Comparison of ENCODE assay signal across 11 mouse cellular contexts in genomic region chr6:94683701-94684100, GRCm38 (mm10). TPM values are rescaled to one million over a fixed set of nuclear protein-coding genes. Genes with fewer than 3 reads are reported as not detected.
DNase-seq lines count a peak whose midpoint lies in the region; ATAC-seq and TF ChIP-seq lines count a peak whose summit lies in the region.
"Had no signal": no experiment of that assay in that cellular context is flagged by ENCODE, and none has a peak within 500 bp of the region (broad histone marks: within the 10 kb centered on the region; RNA-seq: fewer than 3 reads in every experiment).

No protein-coding gene starts in this region.

- peaks cover 37% of the 10 kb centered on the region for H3K4me1 ChIP-seq in hindbrain, embryonic 14.5 days (replicated peaks; ENCODE audit: control insufficient read depth, insufficient read depth, low read length)
- H3K4me1 ChIP-seq in hindbrain, embryonic 12.5 days: peaks cover 52% of the 10 kb centered on the region
- peaks cover 0 to 25% of the 10 kb centered on the region in 2 experiments; a peak in 2 of 4 replicates for H3K4me1 ChIP-seq in CH12.LX (ENCODE audit: control insufficient read depth in 1 of 2, insufficient read depth in 2 of 2)
- H3K4me1 ChIP-seq in embryonic facial prominence, embryonic 15.5 days: peaks cover 72% of the 10 kb centered on the region
- H3K4me1 ChIP-seq in stomach, embryonic 14.5 days (ENCODE audit: control insufficient read depth, insufficient read depth, low read length): peaks cover 81% of the 10 kb centered on the region

- no peaks in the 10 kb centered on the region for H3K36me3 ChIP-seq in hindbrain, embryonic 14.5 days (replicated peaks; ENCODE audit: control insufficient read depth, insufficient read depth)
- H3K36me3 ChIP-seq in hindbrain, embryonic 12.5 days: no peaks in the 10 kb centered on the region
- H3K36me3 ChIP-seq in CH12.LX (replicated peaks in 1 of 2; ENCODE audit: control insufficient read depth in 1 of 2, insufficient read depth in 1 of 2, low read length in 1 of 2): no peaks in the 10 kb centered on the region
- H3K36me3 ChIP-seq in embryonic facial prominence, embryonic 15.5 days: no peaks in the 10 kb centered on the region
- no peaks in the 10 kb centered on the region for H3K36me3 ChIP-seq in stomach, embryonic 14.5 days (ENCODE audit: control insufficient read depth, insufficient read depth, low read length)
- H3K36me3 ChIP-seq: lung, embryonic 15.5 days had no signal

- TF ChIP-seq EP300 in CH12.LX (IDR thresholded peaks at IDR 0.05; ENCODE audit: low read length): no peak

- H3K4me2 ChIP-seq in hindbrain, embryonic 14.5 days (replicated peaks): no peak overlapping the region; the same call in 1 of the 2 replicates
- no peak overlapping the region for H3K4me2 ChIP-seq in hindbrain, embryonic 12.5 days (replicated peaks)
- H3K4me2 ChIP-seq in CH12.LX (ENCODE audit: insufficient read depth, low read depth, poor library complexity, severe bottlenecking): no peak overlapping the region
- H3K4me2 ChIP-seq in embryonic facial prominence, embryonic 15.5 days (replicated peaks): no peak overlapping the region
- peak overlapping the region; percentile 26; the same call in 1 of the 2 replicates for H3K4me2 ChIP-seq in stomach, embryonic 14.5 days (replicated peaks; ENCODE audit: low read depth, low read length)
- H3K4me2 ChIP-seq: lung, embryonic 15.5 days had no signal

- no peak for TF ChIP-seq CTCF in CH12.LX (conservative IDR thresholded peaks at IDR 0.05 in 1 of 2, IDR thresholded peaks at IDR 0.05 in 1 of 2; ENCODE audit: low read depth in 2 of 2, low read length in 2 of 2)

- TF ChIP-seq RAD21 in CH12.LX (IDR thresholded peaks at IDR 0.05; ENCODE audit: low read depth, low read length): no peak

- no peak for DNase-seq in hindbrain, embryonic 14.5 days (ENCODE audit: low spot score)
- DNase-seq in CH12.LX (ENCODE audit: extremely low read depth): peak; percentile 50
- no peak for DNase-seq in lung, postnatal 10 days
- no peak for DNase-seq in gastrocnemius, postnatal 10 days
- DNase-seq: adrenal gland, postnatal 14 days; cerebellum, postnatal 14 days had no signal

- WGBS in hindbrain, embryonic 14.5 days: 74% methylated on average over 3 of the region's 3 CpGs
- 70% methylated on average over 3 of the region's 3 CpGs for WGBS in hindbrain, embryonic 12.5 days
- 45% methylated on average over 3 of the region's 3 CpGs for WGBS in embryonic facial prominence, embryonic 15.5 days
- WGBS in stomach, embryonic 14.5 days: 67% methylated on average over 3 of the region's 3 CpGs

- no peak for TF ChIP-seq POLR2A in CH12.LX (IDR thresholded peaks at IDR 0.05; ENCODE audit: low read depth, low read length)

- H3K9ac ChIP-seq in hindbrain, embryonic 14.5 days: no peak overlapping the region
- no peak overlapping the region for H3K9ac ChIP-seq in hindbrain, embryonic 12.5 days
- H3K9ac ChIP-seq in CH12.LX (ENCODE audit: insufficient read depth, low read depth): no peak overlapping the region
- H3K9ac ChIP-seq in embryonic facial prominence, embryonic 15.5 days: no peak overlapping the region
- no peak overlapping the region for H3K9ac ChIP-seq in stomach, embryonic 14.5 days (replicated peaks; ENCODE audit: low read depth, low read length)
- H3K9ac ChIP-seq: lung, embryonic 15.5 days had no signal

- in situ Hi-C loops in CH12.LX (cut with MboI; ENCODE audit: low pct_ligation_motif_present, low pct_unique_long_range_greater_than_20kb, low sequenced_read_pairs): no loop called here

- dilution Hi-C loops in CH12.LX (cut with MboI; ENCODE audit: extremely low pct_ligation_motif_present, extremely low pct_unique_long_range_greater_than_20kb, low sequenced_read_pairs): no loop called here

- no peak for ATAC-seq in hindbrain, embryonic 14.5 days (ENCODE audit: low FRiP score)
- ATAC-seq in hindbrain, embryonic 12.5 days (ENCODE audit: low FRiP score): no peak
- ATAC-seq in embryonic facial prominence, embryonic 15.5 days (ENCODE audit: insufficient number of reproducible peaks, low FRiP score, low TSS enrichment, low read depth): no peak
- no peak for ATAC-seq in stomach, embryonic 14.5 days (ENCODE audit: insufficient number of reproducible peaks, insufficient read depth, low FRiP score, low read depth)
- ATAC-seq: midbrain, embryonic 16.5 days had no signal

- no peaks in the 10 kb centered on the region for H3K9me3 ChIP-seq in hindbrain, embryonic 14.5 days (ENCODE audit: control insufficient read depth, low read length)
- no peaks in the 10 kb centered on the region for H3K9me3 ChIP-seq in hindbrain, embryonic 12.5 days (replicated peaks)
- no peaks in the 10 kb centered on the region for H3K9me3 ChIP-seq in CH12.LX (replicated peaks; ENCODE audit: low read length)
- H3K9me3 ChIP-seq in embryonic facial prominence, embryonic 15.5 days (replicated peaks): no peaks in the 10 kb centered on the region
- no peaks in the 10 kb centered on the region for H3K9me3 ChIP-seq in stomach, embryonic 14.5 days (ENCODE audit: control insufficient read depth, low read depth, low read length)
- H3K9me3 ChIP-seq: lung, embryonic 15.5 days had no signal

- no peaks in the 10 kb centered on the region for H3K79me2 ChIP-seq in CH12.LX (replicated peaks; ENCODE audit: control insufficient read depth, extremely low read depth, insufficient read depth, poor library complexity, severe bottlenecking)

- no peaks in the 10 kb centered on the region for H3K27me3 ChIP-seq in hindbrain, embryonic 14.5 days (ENCODE audit: control insufficient read depth, insufficient read depth, low read length)
- H3K27me3 ChIP-seq in hindbrain, embryonic 12.5 days: no peaks in the 10 kb centered on the region
- no peaks in the 10 kb centered on the region for H3K27me3 ChIP-seq in CH12.LX (replicated peaks)
- H3K27me3 ChIP-seq in embryonic facial prominence, embryonic 15.5 days: no peaks in the 10 kb centered on the region
- H3K27me3 ChIP-seq in stomach, embryonic 14.5 days (ENCODE audit: control insufficient read depth, insufficient read depth, low read length): no peaks in the 10 kb centered on the region
- H3K27me3 ChIP-seq: lung, embryonic 15.5 days had no signal

- peak overlapping the region; percentile 26; the same call in 1 of the 2 replicates for H3K27ac ChIP-seq in hindbrain, embryonic 14.5 days
- H3K27ac ChIP-seq in hindbrain, embryonic 12.5 days: no peak overlapping the region
- H3K27ac ChIP-seq in CH12.LX (ENCODE audit: insufficient read depth, low read depth): no peak overlapping the region
- 0 out of 2 replicates have a peak overlapping the region, but pooled peaks have one; percentile 5 for H3K27ac ChIP-seq in embryonic facial prominence, embryonic 15.5 days (replicated peaks)
- peak overlapping the region; percentile 52; the same call in 1 of the 2 replicates for H3K27ac ChIP-seq in stomach, embryonic 14.5 days (ENCODE audit: low read length)
- H3K27ac ChIP-seq: lung, embryonic 15.5 days had no signal

- H3K4me3 ChIP-seq in hindbrain, embryonic 14.5 days (replicated peaks; ENCODE audit: low read length): no peak overlapping the region
- H3K4me3 ChIP-seq in hindbrain, embryonic 12.5 days: no peak overlapping the region
- H3K4me3 ChIP-seq in CH12.LX (replicated peaks in 1 of 3; ENCODE audit: low read depth in 2 of 3, low read length in 2 of 3, poor library complexity in 1 of 3): no peak overlapping the region
- H3K4me3 ChIP-seq in embryonic facial prominence, embryonic 15.5 days (replicated peaks): no peak overlapping the region
- no peak overlapping the region for H3K4me3 ChIP-seq in stomach, embryonic 14.5 days (ENCODE audit: low read depth, low read length)
- H3K4me3 ChIP-seq: lung, embryonic 15.5 days had no signal

TF ChIP-seq in CH12.LX, 34 proteins besides CTCF, POLR2A, EP300 and RAD21:
- TF ChIP-seq MEF2A (IDR thresholded peaks at IDR 0.05; ENCODE audit: borderline replicate concordance, low read depth, low read length) (no peak), UBTF (IDR thresholded peaks at IDR 0.05; ENCODE audit: low read depth, low read length) (no peak), GABPA (IDR thresholded peaks at IDR 0.05; ENCODE audit: insufficient replicate concordance, low read depth, low read length) (no peak), CHD2 (IDR thresholded peaks at IDR 0.05; ENCODE audit: low read length) (no peak), CHD1 (IDR thresholded peaks at IDR 0.05; ENCODE audit: low read depth, low read length) (no peak), PAX5 (IDR thresholded peaks at IDR 0.05; ENCODE audit: low read length) (no peak), POLR2AphosphoS2 (IDR thresholded peaks at IDR 0.05; ENCODE audit: low read depth, low read length) (no peak), MAX (IDR thresholded peaks at IDR 0.05; ENCODE audit: low read length) (no peak), ETS1 (conservative IDR thresholded peaks at IDR 0.05; ENCODE audit: low read depth, low read length) (no peak; the same call in 1 of the 2 replicates), E2F4 (IDR thresholded peaks at IDR 0.05; ENCODE audit: insufficient replicate concordance, low read depth, low read length) (no peak), SMC3 (IDR thresholded peaks at IDR 0.05; ENCODE audit: low read depth, low read length) (no peak), ZC3H11A (IDR thresholded peaks at IDR 0.05; ENCODE audit: low read depth, low read length) (no peak), MYC (IDR thresholded peaks at IDR 0.05; ENCODE audit: low read depth, low read length) (no peak), NRF1 (IDR thresholded peaks at IDR 0.05; ENCODE audit: low read depth, low read length) (no peak), ZKSCAN1 (IDR thresholded peaks at IDR 0.05; ENCODE audit: borderline replicate concordance, low read depth, low read length) (no peak), ZMIZ1 (IDR thresholded peaks at IDR 0.05; ENCODE audit: low read depth, low read length) (no peak), JUN (IDR thresholded peaks at IDR 0.05; ENCODE audit: insufficient read depth, low read depth, low read length) (no peak), TBP (conservative IDR thresholded peaks at IDR 0.05; ENCODE audit: low read depth, low read length) (no peak), HCFC1 (IDR thresholded peaks at IDR 0.05; ENCODE audit: low read depth, low read length) (no peak)

RNA-seq across cellular contexts. Expression of gene Lrig1, which starts 16.3 kb away (rescaled TPM):
- 22.3 and 30.2 TPM in 2 replicates for polyA plus RNA-seq in hindbrain, embryonic 14.5 days (2014; fragmentation: Nextera tagmentation; extraction: Ambion mirVana)
- polyA plus RNA-seq in hindbrain, embryonic 12.5 days (2016; fragmentation: Nextera tagmentation; extraction: Ambion mirVana): 23.9 and 24.3 TPM in 2 replicates
- not detected in 2 replicates for total RNA-seq in CH12.LX (2012; rRNA removed)
- total RNA-seq in CH12.LX (2014; rRNA removed): 0.14 TPM in 1 of 2 replicates, not detected in the other
- 0.22 and 0.43 TPM in 2 replicates for polyA plus RNA-seq in CH12.LX (2012; ENCODE audit: insufficient read length, low read depth)
- polyA plus RNA-seq in embryonic facial prominence, embryonic 15.5 days (2015; fragmentation: Nextera tagmentation; extraction: Ambion mirVana): 28.9 TPM in 2 replicates
- 49.3 and 51.7 TPM in 2 replicates for polyA plus RNA-seq in stomach, embryonic 14.5 days (2014; fragmentation: Nextera tagmentation; extraction: Ambion mirVana)
- 10 to 100 TPM; 52.1 to 54.0 TPM for total RNA-seq in gastrocnemius, postnatal 10 days (2021)

Comparison
In these comparisons a context has a peak if more than half of its experiments do, and no peak if none do; other contexts are left out.
1. H3K27ac ChIP-seq: peak in hindbrain, embryonic 14.5 days (single experiment), embryonic facial prominence, embryonic 15.5 days (single experiment) and stomach, embryonic 14.5 days (single experiment); none in hindbrain, embryonic 12.5 days (single experiment) and CH12.LX (single experiment).
2. RNA of gene Lrig1, which starts 16.3 kb away (polyA plus RNA-seq): 49.3 to 51.7 TPM in stomach, embryonic 14.5 days, 28.9 TPM in embryonic facial prominence, embryonic 15.5 days, 23.9 to 24.3 TPM in hindbrain, embryonic 12.5 days and 22.3 to 30.2 TPM in hindbrain, embryonic 14.5 days; 0.22 to 0.43 TPM in CH12.LX; every median in the first group is over 10 times any median in the second.